Mouse (Mus musculus) c-Kit-positive CD71-positive TER-119-negative erythroid progenitor cells, embryonic 14.5 days (primary cell): ENCODE measurements around the gene Ppox.

Experiments
- DNase-seq: peaks from one replicate; pipeline ENCODE4 v3.0.0-alpha.2; 2013; ENCODE audit warnings: low read depth

Ppox gene

DNA sequence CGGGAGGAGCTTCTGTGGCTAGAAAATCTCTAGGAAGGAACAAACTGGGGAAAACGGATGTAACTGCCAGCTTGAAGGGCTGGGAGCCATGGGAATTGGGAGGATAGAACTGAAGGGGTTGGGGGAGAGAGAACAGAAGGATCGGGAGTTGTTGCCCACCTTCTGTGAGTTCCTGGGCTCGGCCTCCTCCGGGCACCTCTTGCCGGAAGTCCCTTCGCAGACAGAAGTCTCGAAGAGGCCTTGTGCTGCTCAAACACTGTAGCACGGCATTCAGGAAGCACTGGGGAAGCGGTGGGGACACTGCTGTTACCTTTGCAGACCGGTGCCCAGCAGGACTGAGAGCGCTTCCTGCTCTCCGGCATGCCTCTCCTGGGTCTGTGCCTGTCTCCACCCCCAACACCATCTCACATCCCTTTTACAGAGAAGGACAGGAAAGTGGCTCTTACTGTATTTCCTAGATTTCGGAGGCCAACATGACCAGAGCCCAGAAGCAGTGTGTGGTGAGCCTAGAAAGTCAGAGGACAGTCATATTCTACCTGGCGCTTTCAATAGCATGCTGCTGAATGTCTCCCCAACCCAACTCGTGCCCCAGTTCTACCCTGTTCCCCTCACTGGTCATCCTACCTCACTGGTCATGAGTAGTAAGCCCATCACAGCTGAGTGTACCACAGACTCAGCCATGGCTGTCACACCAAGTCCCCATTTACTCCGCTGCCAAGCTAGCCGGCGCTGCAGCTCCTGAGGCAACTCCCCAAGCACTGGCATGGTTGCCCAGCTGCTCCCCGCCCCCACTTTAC lies 4.3 kb upstream of the Ppox start:
- no peak for DNase-seq

DNA sequence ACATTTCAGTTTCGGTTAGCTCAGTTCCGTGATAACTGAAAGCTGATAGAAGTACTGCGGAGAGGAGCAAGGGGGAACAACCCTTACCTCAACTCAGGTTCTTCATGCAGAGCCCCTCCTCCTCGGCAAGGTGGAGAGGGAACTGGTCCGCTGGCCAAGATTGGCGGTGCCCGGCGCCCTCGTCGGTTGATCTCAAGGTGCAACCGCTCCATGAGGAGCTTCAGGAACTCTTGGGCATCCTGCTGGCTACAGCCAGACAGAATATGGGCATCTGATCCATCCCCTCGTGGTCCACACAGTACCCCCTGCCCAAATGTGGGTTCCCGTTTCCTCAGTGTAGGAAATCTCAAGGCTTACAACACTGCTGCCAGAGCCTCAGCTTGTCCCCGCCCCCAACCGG lies 3.5 kb upstream of the Ppox start:
- no peak for DNase-seq

GRCm38 (mm10) chr1:171283188-171284160 lies 2.5 kb upstream of the Ppox start:
- no peak for DNase-seq

- no peak for DNase-seq
Observed at GRCm38 (mm10) chr1:171282086-171282805, 1.3 kb upstream of the Ppox start.

DNA sequence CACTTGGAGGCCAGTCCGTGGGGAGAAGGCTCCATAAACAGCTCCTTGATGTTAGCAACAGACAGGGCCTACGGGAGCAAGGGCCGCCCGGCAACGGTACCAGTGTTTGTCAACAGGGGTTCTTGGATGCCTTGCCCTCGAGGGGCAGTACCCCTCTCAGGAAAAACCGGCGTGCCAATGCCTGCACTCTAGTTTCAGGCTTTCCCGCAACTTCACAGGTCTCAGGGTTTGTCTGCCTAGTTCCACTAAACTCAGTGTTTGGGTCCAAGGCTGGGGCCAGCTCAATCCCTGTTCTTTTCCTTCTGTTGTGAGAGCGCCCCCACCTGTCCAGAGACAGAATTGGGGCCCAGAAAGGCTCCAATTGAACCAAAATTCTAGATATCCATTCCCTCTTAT lies 540 bp upstream of the Ppox start:
- peak; percentile 90 for DNase-seq

DNA sequence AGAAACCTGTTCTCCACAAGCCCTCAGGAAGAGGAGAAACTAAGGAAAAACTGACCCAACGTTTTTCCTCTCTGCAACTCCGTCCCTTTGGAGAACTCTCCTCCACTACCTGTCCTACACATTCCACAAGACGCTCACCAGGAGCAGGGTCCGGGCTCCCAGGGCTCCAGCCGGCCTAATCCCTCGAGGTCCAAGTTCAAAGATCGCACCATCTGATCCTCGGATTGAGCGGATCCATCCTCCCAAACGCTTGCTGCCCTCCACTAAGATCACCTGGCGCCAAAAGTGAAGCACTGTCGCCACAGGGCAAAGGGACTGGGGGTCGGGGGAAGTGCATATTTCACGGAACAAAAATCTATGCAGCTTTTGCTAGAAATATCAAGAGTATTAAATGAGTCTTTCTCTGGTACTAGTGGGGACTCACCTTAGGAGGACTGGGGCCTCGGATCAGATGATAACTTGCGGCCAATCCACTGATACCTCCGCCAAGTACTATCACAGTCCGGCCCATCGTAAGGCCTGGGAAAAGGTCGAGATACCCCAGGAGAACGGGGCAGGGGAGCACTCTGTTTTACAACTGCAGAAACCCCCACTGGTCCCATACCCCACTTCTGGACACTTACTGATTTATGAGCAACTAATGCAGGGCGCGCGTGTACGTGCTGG lies 603 bp downstream of the Ppox start:
- no peak for DNase-seq

DNA sequence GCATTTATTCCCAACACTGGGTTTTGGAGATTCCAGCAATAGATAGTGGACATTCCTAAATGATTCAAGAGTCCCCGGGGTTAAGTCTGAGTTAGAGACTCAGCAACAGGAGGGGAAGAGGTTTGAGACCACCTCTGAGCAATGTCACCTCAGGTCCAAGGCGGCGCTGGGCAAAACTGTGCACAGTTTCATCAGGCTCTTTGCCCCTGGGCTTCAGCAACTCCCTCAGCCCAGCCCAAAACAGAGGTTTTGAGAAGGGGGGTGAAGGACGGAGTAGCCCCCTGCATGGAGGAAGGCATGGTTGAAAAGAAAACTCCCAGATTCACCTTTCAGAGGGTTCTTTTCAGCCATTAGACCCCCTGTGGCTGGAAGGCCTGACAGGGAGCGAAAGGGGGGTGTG lies 1.3 kb downstream of the Ppox start:
- no peak for DNase-seq

GRCm38 (mm10) chr1:171279012-171279705 lies 1.8 kb downstream of the Ppox start:
- DNase-seq, result no peak

GRCm38 (mm10) chr1:171278436-171278835 lies 2.5 kb downstream of the Ppox start:
- no peak for DNase-seq

- DNase-seq, result no peak
Observed at GRCm38 (mm10) chr1:171277736-171278135, 3.2 kb downstream of the Ppox start.

DNA sequence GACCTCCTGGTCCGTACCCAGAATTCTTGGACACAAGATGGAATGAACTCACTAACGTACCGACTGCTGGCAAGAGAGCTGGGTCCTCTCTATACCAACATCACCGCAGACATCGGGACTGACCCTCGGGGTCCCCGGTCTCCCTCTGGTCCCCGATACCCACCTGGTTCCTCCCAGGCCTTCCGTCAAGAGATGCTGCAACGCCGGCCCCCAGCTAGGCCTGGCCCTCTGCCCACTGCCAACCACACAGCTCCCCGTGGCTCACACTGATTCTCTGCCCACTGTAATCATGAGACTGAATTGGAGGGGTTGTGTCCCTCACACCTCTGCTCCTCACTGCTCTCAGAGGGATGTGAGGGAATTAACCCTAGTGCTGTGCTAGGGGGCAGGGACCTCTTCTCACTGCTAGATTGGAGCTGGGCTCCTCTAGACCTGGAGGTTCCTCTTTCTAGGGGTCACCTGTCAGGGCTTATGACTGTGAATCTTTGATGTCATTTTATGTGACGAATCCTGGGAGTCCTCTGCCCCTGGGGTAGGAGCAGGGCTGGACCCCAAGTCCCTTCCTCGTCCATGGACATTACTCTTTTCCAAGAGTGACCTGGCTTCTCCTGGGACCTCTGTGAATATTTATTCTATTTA lies 4.8 kb downstream of the Ppox start:
- no peak for DNase-seq

- no peak for DNase-seq
Observed at GRCm38 (mm10) chr1:171275144-171275734, 5.7 kb downstream of the Ppox start.

DNA sequence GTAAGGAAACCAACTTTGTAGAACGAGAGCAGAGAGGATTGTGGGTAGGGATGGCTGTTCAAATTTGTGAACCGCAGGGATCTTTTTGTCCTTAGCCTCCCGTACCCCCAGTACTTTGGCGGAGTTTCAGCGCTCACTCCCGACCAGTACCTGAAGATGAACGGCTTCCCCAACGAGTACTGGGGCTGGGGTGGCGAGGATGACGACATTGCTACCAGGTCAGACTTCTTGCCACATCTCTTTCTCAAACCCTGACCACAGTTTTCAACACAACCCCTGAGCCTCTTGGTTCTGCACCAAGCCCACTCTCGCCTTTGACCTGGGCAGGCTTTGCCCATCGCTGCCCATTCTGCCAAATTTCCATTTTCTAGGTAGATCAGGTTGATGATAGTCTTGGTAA lies 6.8 kb downstream of the Ppox start:
- DNase-seq, result no peak

- no peak for DNase-seq
Observed at GRCm38 (mm10) chr1:171272086-171272485, 8.9 kb downstream of the Ppox start.

DNA sequence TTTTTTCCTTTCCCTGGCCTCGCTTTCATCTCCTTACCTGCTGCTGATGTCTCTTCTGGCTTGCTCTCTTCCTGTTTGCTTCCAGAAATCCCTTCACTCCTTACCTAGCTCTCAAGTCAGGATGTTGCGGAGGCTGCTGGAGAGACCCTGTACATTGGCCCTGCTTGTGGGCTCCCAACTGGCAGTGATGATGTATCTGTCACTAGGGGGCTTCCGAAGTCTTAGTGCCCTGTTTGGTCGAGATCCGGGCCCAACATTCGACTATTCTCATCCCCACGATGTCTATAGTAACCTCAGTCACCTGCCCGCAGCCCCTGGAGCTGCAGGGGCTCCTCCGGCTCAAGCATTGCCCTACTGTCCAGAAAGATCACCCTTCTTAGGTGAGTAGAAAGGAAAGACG lies 9.4 kb downstream of the Ppox start:
- DNase-seq, result no peak

DNA sequence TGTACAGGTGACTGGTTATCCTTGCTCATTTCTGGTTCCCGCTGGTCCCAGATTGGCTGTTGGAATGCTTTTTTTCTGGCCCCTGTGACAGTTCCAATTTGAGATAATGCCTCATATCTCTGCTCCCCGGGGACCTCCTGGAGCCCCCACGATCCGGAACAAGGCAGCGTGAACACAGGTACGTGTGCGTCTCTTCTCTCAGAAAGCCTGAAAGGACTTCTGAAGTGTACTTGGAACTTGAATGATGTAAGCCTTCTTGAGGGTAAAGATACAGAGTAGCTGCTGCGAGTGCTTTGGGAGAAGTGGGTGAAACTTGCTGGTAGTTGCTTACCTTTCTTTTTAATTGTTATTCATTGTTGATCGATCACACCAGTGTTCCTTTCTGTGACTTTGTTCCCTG lies 9.8 kb downstream of the Ppox start:
- peak; percentile 76 for DNase-seq

- DNase-seq, result no peak
Observed at GRCm38 (mm10) chr1:171270573-171270900, 10.4 kb downstream of the Ppox start.

GRCm38 (mm10) chr1:171269848-171270572 lies 11.0 kb downstream of the Ppox start, which contains the start of gene B4galt3:
B4galt3 (plus strand) TSS chr1:171270328.
- DNase-seq, result peak; percentile 86

DNA sequence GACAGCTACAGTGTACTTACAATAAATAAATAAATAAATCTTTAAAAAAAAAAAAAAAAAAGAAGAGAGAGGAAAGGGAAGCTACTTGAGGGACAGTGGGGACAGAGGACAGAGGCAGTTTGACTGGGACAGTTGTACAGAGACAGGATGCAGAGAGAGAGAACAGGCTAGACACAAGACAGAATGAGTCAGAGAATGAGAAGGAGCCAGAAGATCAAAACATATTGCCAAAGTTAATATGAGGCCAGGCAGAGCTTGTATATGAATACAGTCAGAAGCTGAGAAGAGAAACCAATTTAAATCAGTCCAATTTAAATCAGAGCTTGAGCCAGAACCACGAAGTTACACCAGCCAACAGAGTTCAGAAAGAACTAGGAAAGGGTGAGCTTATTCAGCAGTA lies 12.6 kb downstream of the Ppox start:
- no peak for DNase-seq
